Mouse (Mus musculus): ENCODE data around the gene Ank3. TPM values are rescaled to one million over a fixed set of nuclear protein-coding genes. Genes with fewer than 3 reads are reported as not detected.
"Not testable (repeated sequence)": the region's sequence is repeated elsewhere in the genome, so short reads cannot be mapped to it uniquely, and the experiment has no call there.

Gene Ank3
- 37.3 and 39.1 TPM in 2 replicates for polyA plus RNA-seq (2012; rRNA removed)

DNA sequence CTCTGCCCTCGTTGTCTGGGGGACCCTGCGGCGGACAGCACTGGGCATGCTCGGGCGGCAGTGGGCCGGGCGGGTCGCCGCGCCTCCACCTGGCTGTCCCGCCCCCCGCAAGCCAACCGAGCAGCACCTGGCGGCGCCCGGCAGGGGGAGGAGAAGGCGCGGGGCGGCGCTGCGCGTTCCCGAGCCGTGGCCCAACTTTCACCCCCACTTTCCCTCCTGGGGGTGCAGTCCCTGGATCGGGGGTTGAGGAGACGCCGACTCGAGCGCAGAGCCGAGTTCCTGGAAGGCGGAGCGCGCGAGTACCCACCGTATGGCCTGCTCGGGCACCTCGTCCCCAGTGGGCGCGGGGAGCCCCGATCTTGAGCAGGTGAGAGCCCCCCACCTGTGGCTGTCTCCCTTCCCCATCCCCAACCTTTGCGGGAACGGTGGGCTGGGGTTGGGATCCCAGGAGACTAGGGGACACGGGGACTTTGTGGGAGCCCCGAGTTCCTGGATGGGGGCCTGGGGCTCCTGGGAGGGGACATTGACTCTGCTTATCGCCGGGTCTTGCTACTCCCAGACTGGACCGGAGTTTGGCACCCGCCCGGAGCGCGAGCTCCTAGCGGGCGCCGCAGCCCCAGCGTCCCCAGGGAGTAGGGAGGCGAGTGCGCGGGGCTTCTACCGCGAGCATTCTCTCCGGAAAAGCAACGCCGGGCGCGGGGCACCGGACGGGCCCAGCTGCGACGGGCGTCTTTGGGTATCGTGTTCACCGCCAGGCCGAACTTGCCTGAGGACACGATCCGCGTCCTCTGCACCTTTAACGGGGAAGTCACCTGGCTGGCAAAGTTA is at the start of gene Ank3:
TSS of gene Ank3 (plus strand) at position 11 of the 828 bp plus-strand sequence.
- TF ChIP-seq CTCF (conservative IDR thresholded peaks at IDR 0.05; ENCODE audit: insufficient read depth, insufficient read length, low read depth, low read length) = no peak
- no peak for TF ChIP-seq POLR2A (IDR thresholded peaks at IDR 0.05; ENCODE audit: low read depth, low read length)
- no peaks in the 10 kb centered on the region for H3K4me1 ChIP-seq (ENCODE audit: control insufficient read depth, insufficient read depth, low read length)
- no peaks in the 10 kb centered on the region for H3K27me3 ChIP-seq (replicated peaks; ENCODE audit: control insufficient read depth, insufficient read depth, low read length)
- H3K4me3 ChIP-seq (ENCODE audit: insufficient read depth, low read depth, low read length) = peak within 1 kb of the TSS; percentile 68
- DNase-seq = peak; percentile 66
- H3K27ac ChIP-seq (ENCODE audit: insufficient read depth, low read depth, low read length) = peak within 1 kb of the TSS; percentile 63
- H3K36me3 ChIP-seq (ENCODE audit: control insufficient read depth, insufficient read depth, low read length) = no peaks in the 10 kb centered on the region
- WGBS = under 1% methylated on average over 65 of the region's 77 CpGs

DNA sequence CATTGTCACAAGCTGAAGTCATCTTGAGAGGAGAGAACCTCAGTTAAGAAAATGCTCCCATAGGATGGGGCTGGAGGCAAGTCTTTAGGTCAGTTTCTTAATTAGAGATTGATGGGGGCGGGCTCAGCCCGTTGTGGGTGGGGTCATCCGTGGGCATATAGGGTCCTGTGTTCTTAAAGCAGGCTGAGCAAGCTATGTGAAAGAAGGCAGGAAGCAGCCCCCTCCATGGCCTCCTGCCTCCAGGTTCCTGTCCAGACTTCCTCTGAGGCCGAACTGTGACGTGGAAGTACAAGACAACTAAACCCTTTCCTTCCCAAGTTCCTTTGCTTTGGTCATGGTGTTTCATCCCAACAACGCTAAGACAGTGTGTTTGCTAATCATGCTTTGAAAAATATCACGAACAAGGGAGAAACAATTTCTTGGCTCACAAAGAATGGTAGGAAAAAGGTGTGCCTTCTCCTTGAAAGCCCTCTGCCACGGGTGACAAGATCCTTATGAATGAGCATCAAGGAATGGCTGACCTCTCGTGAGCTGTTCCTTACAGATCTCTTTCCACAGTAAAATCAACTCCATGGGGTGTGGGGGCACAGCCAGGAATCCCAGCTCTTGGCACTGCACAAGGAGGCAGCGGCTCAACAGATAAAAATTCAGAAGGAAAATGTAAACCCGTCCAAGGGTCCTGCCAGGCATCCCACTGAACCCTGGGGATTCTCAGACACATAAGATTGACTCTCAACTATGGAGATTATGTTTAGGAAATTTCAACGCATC is 47.3 kb upstream of the Ank3 start:
- H3K27ac ChIP-seq (ENCODE audit: insufficient read depth, low read depth, low read length) = no peak overlapping the region
- no peak for TF ChIP-seq CTCF (conservative IDR thresholded peaks at IDR 0.05; ENCODE audit: insufficient read depth, insufficient read length, low read depth, low read length)
- no peak for TF ChIP-seq POLR2A (IDR thresholded peaks at IDR 0.05; ENCODE audit: low read depth, low read length)
- WGBS = 33% methylated on average over 12 of the region's 12 CpGs

DNA sequence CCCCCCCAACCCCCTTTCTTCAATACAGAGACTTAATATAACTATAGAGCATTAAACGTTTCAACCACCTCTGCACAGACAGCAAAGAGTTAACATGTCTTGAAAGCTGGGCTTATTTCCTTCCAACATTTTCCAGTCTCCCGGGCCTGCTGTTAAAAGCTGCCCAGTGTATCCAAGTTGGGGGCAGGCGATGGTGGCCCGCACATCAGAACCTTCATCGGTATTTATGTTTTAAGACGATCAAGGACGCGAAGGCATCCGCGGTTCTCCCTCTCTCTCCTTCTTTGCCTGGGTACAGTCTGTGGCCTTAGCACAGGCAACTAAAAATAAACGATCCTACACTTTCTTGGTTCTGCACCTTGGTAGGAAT is 46.7 kb upstream of the Ank3 start:
- Histone ChIP-seq H3K4me3 (ENCODE audit: insufficient read depth, low read depth, low read length) (peak overlapping the region; percentile 41; the same call in 1 of the 2 replicates), H3K27me3 (replicated peaks; ENCODE audit: control insufficient read depth, insufficient read depth, low read length) (no peaks in the 10 kb centered on the region), H3K4me1 (ENCODE audit: control insufficient read depth, insufficient read depth, low read length) (no peaks in the 10 kb centered on the region), H3K36me3 (ENCODE audit: control insufficient read depth, insufficient read depth, low read length) (no peaks in the 10 kb centered on the region), H3K27ac (ENCODE audit: insufficient read depth, low read depth, low read length) (no peak overlapping the region)
- DNase-seq = no peak
- 7% methylated on average over 11 of the region's 11 CpGs for WGBS
- TF ChIP-seq POLR2A (IDR thresholded peaks at IDR 0.05; ENCODE audit: low read depth, low read length) (no peak), CTCF (conservative IDR thresholded peaks at IDR 0.05; ENCODE audit: insufficient read depth, insufficient read length, low read depth, low read length) (no peak)

More for the DNA sequence above, 47.3 kb upstream of the Ank3 start:
- DNase-seq = peak; percentile 36
- no peak overlapping the region for H3K4me3 ChIP-seq (ENCODE audit: insufficient read depth, low read depth, low read length)
- no peaks in the 10 kb centered on the region for H3K4me1 ChIP-seq (ENCODE audit: control insufficient read depth, insufficient read depth, low read length)
- H3K27me3 ChIP-seq (replicated peaks; ENCODE audit: control insufficient read depth, insufficient read depth, low read length) = no peaks in the 10 kb centered on the region
- no peaks in the 10 kb centered on the region for H3K36me3 ChIP-seq (ENCODE audit: control insufficient read depth, insufficient read depth, low read length)

DNA sequence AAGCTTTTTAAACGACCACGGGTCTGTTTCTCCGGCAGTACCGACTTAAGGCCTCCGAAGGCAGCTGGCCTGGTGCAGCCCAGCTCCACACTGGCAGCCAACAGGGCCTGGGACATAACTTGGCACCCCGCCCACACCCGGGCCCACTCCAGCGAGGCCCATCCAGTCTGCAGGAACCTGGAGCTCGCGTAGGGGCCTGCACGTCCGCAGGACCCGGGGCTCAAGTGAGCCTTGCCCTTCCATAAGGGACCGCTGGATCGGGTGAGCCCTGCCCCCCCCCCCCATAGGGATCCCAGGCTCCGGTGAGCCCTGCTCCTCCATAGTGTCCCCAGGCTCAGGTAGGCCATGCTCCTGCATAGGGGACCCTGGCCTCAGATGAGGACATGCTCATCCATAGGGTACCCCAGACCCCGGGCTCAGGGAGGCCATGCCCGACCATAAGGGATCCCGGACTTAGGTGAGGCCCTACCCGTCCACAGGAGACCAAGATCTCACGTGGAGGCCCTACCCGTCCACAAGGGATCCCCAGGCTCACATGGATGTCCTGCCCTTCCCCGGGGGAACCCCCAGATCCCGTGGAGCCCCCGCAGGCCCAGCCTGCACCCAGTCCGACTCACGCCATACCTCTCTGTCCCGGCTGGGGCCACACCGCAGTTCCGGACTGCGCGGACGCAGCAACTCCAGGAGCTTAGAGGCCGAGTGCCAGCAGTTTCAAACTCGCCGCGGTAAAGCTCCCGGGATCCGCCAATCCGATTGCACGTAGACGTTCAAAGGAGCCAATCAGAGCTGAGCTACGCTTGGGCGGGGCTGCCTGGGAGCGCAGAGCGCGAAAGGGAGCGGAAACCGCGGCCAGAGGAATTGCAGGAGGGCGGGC is 46.1 kb upstream of the Ank3 start, which contains the start of gene Cdk1:
TSS of gene Cdk1 (minus strand) at position 727 of the 874 bp plus-strand sequence.
- no peak within 1 kb of the TSS for H3K27ac ChIP-seq (ENCODE audit: insufficient read depth, low read depth, low read length)
- no peaks in the 10 kb centered on the region for H3K27me3 ChIP-seq (replicated peaks; ENCODE audit: control insufficient read depth, insufficient read depth, low read length)
- under 1% methylated on average over 51 of the region's 51 CpGs for WGBS
- peak; percentile 98 for DNase-seq
- no peaks in the 10 kb centered on the region for H3K4me1 ChIP-seq (ENCODE audit: control insufficient read depth, insufficient read depth, low read length)
- H3K4me3 ChIP-seq (ENCODE audit: insufficient read depth, low read depth, low read length) = peak within 1 kb of the TSS; percentile 41
- H3K36me3 ChIP-seq (ENCODE audit: control insufficient read depth, insufficient read depth, low read length) = no peaks in the 10 kb centered on the region
- TF ChIP-seq CTCF (conservative IDR thresholded peaks at IDR 0.05; ENCODE audit: insufficient read depth, insufficient read length, low read depth, low read length) (no peak), POLR2A (IDR thresholded peaks at IDR 0.05; ENCODE audit: low read depth, low read length) (no peak)

DNA sequence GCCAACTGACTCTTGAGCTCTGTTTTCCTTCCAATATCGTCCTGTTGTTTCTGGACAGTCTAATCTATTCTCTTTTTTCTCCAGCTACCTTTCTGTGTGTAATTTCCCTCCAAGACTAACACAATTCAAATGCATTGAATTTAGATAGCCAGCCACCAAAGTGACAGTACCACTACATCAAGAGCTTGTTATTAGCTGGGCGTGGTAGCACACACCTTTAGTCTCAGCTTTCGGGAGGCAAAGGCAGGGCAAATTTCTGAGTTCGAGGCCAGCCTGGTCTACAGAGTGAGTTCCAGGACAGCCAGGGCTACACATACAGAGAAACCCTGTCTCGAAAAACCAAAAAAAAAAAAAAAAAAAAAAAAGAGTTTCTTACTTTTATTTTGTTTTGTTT is 45.5 kb upstream of the Ank3 start:
- not testable (repeated sequence) for H3K27ac ChIP-seq (ENCODE audit: insufficient read depth, low read depth, low read length); DNase-seq; H3K27me3 ChIP-seq (replicated peaks; ENCODE audit: control insufficient read depth, insufficient read depth, low read length); H3K4me3 ChIP-seq (ENCODE audit: insufficient read depth, low read depth, low read length); H3K36me3 ChIP-seq (ENCODE audit: control insufficient read depth, insufficient read depth, low read length); H3K4me1 ChIP-seq (ENCODE audit: control insufficient read depth, insufficient read depth, low read length)
- WGBS = 17% methylated on average over 5 of the region's 5 CpGs

DNA sequence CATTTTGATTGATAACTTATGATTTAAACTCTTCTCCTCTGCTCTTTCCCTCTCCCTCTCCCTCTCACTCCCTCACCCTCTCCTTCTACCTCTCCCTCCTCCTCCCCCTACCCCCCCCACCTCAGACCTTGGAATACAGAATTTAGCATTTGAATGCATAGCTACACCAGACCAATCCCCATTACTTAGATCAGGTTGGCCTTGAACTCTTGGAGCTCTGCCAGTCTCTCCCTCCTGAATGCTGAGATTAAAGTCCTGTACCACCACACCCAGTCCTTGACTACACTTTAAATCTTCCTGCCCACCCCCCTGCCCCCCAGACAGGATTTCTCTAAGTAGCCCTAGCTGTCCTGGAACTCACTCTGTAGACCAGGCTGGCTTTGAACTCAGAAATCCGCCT is 38.9 kb upstream of the Ank3 start:
- H3K27ac ChIP-seq (ENCODE audit: insufficient read depth, low read depth, low read length) = no peak overlapping the region
- no peaks in the 10 kb centered on the region for H3K27me3 ChIP-seq (replicated peaks; ENCODE audit: control insufficient read depth, insufficient read depth, low read length)
- H3K4me3 ChIP-seq (ENCODE audit: insufficient read depth, low read depth, low read length) = no peak overlapping the region
- no peak for TF ChIP-seq POLR2A (IDR thresholded peaks at IDR 0.05; ENCODE audit: low read depth, low read length)
- TF ChIP-seq CTCF (conservative IDR thresholded peaks at IDR 0.05; ENCODE audit: insufficient read depth, insufficient read length, low read depth, low read length) = no peak
- no peaks in the 10 kb centered on the region for H3K4me1 ChIP-seq (ENCODE audit: control insufficient read depth, insufficient read depth, low read length)
- WGBS = 94% methylated on average over 1 of the region's 1 CpGs
- no peaks in the 10 kb centered on the region for H3K36me3 ChIP-seq (ENCODE audit: control insufficient read depth, insufficient read depth, low read length)
- no peak for DNase-seq
